Mouse (Mus musculus): ENCODE data around the gene Cdh4. TPM values are rescaled to one million over a fixed set of nuclear protein-coding genes. Genes with fewer than 3 reads are reported as not detected.

Gene Cdh4
- polyA plus RNA-seq, 1 experiment, result 3.1 TPM

GRCm38 (mm10) chr2:179679866-179680265 is 237.6 kb downstream of the Cdh4 start:
- DNase-seq (ENCODE audit: low spot score), result no peak

- no peak for DNase-seq (ENCODE audit: low spot score)
Measured at GRCm38 (mm10) chr2:179681386-179681785, 239.2 kb downstream of the Cdh4 start.

- no peak for DNase-seq (ENCODE audit: low spot score)
Measured at GRCm38 (mm10) chr2:179687243-179687681, 245.0 kb downstream of the Cdh4 start.

- DNase-seq (ENCODE audit: low spot score), result no peak
Measured at GRCm38 (mm10) chr2:179688976-179689375, 246.7 kb downstream of the Cdh4 start.

GRCm38 (mm10) chr2:179689761-179690160 is 247.5 kb downstream of the Cdh4 start:
- DNase-seq (ENCODE audit: low spot score), result no peak

GRCm38 (mm10) chr2:179690571-179690970 is 248.3 kb downstream of the Cdh4 start:
- DNase-seq (ENCODE audit: low spot score), result no peak

GRCm38 (mm10) chr2:179694936-179695335 is 252.7 kb downstream of the Cdh4 start:
- DNase-seq (ENCODE audit: low spot score), result no peak

- DNase-seq (ENCODE audit: low spot score), result no peak
Measured at GRCm38 (mm10) chr2:179697601-179698000, 255.4 kb downstream of the Cdh4 start.

GRCm38 (mm10) chr2:179698196-179698985 is 256.2 kb downstream of the Cdh4 start:
- DNase-seq (ENCODE audit: low spot score), result no peak

- no peak for DNase-seq (ENCODE audit: low spot score)
Measured at GRCm38 (mm10) chr2:179705043-179705442, 262.8 kb downstream of the Cdh4 start.

DNA sequence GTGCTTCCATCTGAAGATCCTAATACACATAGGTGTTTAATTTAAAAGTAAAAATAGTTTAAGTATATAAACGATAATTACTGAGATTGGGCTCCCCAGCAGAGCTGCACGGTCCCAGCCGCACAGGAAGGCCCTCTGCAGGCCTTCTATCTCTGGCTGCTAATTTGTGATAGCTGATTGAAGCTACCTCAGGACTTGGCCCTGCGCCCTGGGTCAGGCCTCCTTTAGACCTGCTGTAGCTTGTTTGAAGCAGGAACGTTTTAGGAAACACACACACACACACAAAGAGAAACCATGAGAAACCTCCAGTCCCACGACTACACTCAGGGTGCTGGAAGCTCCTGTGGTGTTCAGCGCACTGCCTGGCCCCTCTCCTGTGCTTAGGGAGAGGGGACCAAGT is 263.2 kb downstream of the Cdh4 start:
- DNase-seq (ENCODE audit: low spot score), result no peak

- no peak for DNase-seq (ENCODE audit: low spot score)
Measured at GRCm38 (mm10) chr2:179706616-179707015, 264.4 kb downstream of the Cdh4 start.

DNA sequence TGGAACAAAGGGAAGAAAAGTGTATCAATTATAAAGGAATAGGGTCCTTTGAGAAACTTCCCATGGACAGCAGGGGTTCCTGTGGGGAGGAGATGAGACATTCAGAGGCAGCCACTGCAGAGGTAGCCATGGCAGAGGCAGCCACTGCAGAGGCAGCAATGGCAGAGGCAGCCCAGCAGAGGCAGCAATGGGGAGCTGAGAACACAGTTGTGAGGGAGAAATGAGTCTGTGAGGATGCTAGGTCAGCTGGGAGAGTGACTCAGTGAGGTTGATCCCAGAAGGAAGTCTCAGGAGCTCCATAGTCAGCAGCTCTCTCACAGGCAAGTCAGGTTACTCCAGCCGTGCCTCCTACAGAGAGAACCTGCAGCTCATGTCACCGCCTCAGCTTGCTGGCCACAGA is 266.9 kb downstream of the Cdh4 start:
- no peak for DNase-seq (ENCODE audit: low spot score)

DNA sequence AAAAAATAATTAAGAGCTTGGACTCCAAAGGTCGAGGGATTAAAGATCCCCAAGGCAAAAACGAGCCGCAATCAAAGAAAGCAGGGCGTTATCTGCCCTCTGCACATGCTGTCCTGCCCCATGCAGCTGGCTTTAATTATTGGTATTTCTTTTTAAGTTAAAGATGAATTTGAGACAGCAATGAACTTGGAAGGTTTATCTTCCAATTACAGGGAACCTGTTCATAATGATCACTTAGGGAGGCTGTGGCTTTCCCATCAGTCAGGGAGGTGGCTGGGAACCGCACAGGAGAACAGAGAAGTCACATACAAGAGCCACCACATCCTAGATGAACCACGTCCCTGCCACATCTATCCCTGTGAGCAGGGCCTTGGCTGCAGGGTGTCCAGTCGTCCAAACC is 270.5 kb downstream of the Cdh4 start:
- no peak for DNase-seq (ENCODE audit: low spot score)

DNA sequence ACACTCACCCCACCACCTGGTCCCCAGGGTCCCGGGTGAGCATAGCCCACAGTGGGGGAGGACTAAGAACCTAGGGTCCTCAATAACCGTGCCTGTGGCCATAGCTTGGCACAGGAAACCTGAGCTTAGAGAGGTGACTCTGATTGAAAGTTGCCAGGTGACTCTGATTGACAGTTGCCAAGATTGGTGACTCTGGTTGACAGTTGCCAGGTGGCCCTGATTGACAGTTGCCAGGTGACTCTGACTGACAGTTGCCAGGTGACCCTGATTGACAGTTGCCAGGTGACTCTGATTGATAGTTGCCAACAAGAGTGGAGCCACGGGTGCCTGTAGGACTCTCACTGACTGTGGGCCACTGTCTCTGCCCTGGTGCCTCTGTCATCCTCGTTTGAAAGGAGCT is 271.1 kb downstream of the Cdh4 start:
- DNase-seq (ENCODE audit: low spot score), result no peak

DNA sequence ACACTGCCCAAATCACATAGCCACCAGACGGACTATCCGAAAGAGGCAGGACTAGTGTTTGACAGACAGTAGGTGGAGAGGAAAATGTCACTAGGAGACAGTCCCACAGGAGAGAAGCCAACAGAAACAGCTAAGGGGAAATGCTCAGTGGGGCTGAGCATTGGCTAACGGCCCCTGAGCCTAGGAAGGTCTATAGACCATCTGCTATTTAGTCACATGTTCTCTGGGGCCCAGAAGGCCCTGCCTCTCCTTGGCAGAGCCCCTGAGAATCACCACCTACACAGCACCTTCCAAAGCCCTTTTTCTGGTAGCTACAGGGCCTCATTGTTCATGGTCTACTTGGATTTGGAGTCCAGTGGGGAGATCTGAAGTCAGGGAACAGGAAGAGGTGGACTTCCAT is 271.9 kb downstream of the Cdh4 start:
- no peak for DNase-seq (ENCODE audit: low spot score)

GRCm38 (mm10) chr2:179715375-179715774 is 273.1 kb downstream of the Cdh4 start:
- DNase-seq (ENCODE audit: low spot score), result no peak

DNA sequence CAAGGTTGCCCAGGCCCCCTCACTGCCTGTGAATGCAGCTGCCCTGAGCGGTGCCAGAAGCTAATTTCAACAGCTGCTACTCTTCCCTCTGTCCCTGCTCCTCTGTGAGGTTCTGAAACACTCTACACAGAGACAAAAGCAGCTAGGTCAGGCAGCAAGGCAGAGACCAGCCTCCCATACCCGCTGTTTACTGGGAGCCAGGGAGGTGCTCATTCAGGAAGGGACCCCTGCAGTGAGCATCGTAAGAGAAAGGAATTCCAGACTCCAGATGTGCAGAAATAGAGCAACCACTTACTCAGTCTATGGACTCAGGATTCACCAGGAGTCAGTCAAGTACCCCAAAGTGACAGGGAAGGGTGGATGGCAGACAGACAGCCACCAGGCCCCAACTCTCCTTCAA is 278.1 kb downstream of the Cdh4 start:
- no peak for DNase-seq (ENCODE audit: low spot score)

GRCm38 (mm10) chr2:179721534-179722516 is 279.6 kb downstream of the Cdh4 start:
- DNase-seq (ENCODE audit: low spot score), result no peak

GRCm38 (mm10) chr2:179722776-179723386 is 280.6 kb downstream of the Cdh4 start:
- DNase-seq (ENCODE audit: low spot score), result no peak

GRCm38 (mm10) chr2:179723401-179723800 is 281.2 kb downstream of the Cdh4 start:
- no peak for DNase-seq (ENCODE audit: low spot score)

GRCm38 (mm10) chr2:179729002-179729401 is 286.8 kb downstream of the Cdh4 start:
- no peak for DNase-seq (ENCODE audit: low spot score)
